Comparison of ENCODE assay signal across 9 mouse cellular contexts in the genomic region with DNA sequence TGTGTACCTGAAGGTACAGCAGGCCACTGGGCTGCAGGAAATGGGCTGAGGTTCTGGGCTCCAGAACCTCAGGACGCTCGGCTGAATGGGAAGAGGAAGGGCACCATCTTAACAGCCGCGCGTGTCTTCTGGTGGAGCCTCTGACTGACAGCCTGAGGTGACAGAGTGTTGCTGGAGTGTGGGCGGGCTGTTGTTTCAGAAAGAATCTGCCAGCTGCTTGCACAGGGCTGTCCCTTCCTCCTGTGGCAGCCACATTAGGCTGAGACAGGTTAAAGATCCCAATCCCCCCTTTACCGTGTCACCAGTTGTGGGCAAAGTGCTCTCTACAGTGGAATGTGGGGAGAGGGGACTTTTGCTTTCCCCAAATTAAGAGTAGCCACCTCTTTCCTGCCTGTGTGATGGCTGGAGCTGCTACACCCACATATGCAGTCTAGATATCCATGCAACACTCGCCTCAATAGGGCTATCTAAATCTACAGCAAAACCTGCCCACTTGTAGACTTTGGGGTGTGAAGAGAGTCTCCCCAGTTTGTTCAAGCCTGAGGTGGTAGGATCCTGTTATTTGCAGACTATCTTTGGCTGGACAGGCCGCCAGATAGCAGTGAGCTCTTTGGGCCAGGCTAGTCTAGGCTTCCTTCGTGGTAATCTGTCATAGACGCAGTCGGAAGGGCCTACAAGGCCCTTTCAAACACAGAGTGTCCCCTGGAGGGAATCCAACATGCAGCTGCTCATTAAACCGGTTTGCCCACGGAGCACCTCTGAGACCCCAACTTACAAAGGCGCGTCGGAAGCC. TPM values are rescaled to one million over a fixed set of nuclear protein-coding genes. Genes with fewer than 3 reads are reported as not detected.
A peak's percentile ranks its signal among the peaks of the same experiment; 100 is the strongest.
DNase-seq lines count a peak whose midpoint lies in the region; ATAC-seq and TF ChIP-seq lines count a peak whose summit lies in the region.
"Had no signal": no experiment of that assay in that cellular context is flagged by ENCODE, and none has a peak within 500 bp of the region (broad histone marks: within the 10 kb centered on the region; RNA-seq: fewer than 3 reads in every experiment).

No protein-coding gene starts in this region.

- peak overlapping the region; percentile 80 for H3K9ac ChIP-seq in heart, embryonic 12.5 days
- H3K9ac ChIP-seq in heart, embryonic 15.5 days: peak overlapping the region; percentile 60
- no peak overlapping the region for H3K9ac ChIP-seq in limb, embryonic 11.5 days (ENCODE audit: low read length)

- H3K9me3 ChIP-seq in heart, embryonic 12.5 days (replicated peaks): no peaks in the 10 kb centered on the region
- H3K9me3 ChIP-seq in heart, embryonic 15.5 days (replicated peaks): no peaks in the 10 kb centered on the region
- H3K9me3 ChIP-seq in limb, embryonic 11.5 days (ENCODE audit: control insufficient read depth, low read length): no peaks in the 10 kb centered on the region

- H3ac ChIP-seq in myocyte (ENCODE audit: control insufficient read depth, insufficient read length): no peak overlapping the region

- peaks cover 32% of the 10 kb centered on the region for H3K36me3 ChIP-seq in heart, embryonic 12.5 days
- peaks cover 17% of the 10 kb centered on the region for H3K36me3 ChIP-seq in heart, embryonic 15.5 days
- H3K36me3 ChIP-seq in limb, embryonic 11.5 days (ENCODE audit: control insufficient read depth, insufficient read depth, low read length): peaks cover 21% of the 10 kb centered on the region
- peaks cover 2% of the 10 kb centered on the region for H3K36me3 ChIP-seq in myocyte (ENCODE audit: control insufficient read depth, insufficient read depth)

- no peak for DNase-seq in heart, postnatal 4 days
- peak; percentile 15 for DNase-seq in brain, embryonic 14.5 days (ENCODE audit: low read depth)
- no peak for DNase-seq in limb, embryonic 11.5 days (ENCODE audit: low spot score)
- DNase-seq in cerebellum, postnatal 36 days: no peak
- DNase-seq in right cerebral cortex, postnatal 4 days: no peak

- peak overlapping the region; percentile 56 for H3K4me3 ChIP-seq in heart, embryonic 12.5 days
- H3K4me3 ChIP-seq in heart, embryonic 15.5 days: peak overlapping the region; percentile 61
- H3K4me3 ChIP-seq in limb, embryonic 11.5 days (ENCODE audit: low read depth, low read length): no peak overlapping the region
- no peak overlapping the region for H3K4me3 ChIP-seq in myocyte

- WGBS in heart, embryonic 12.5 days: 14% methylated on average over 17 of the region's 17 CpGs
- 26% methylated on average over 17 of the region's 17 CpGs for WGBS in heart, embryonic 15.5 days
- WGBS in limb, embryonic 11.5 days: 39% methylated on average over 17 of the region's 17 CpGs

- TF ChIP-seq POLR2A in brain, embryonic 14.5 days (IDR thresholded peaks at IDR 0.05; ENCODE audit: borderline replicate concordance, extremely low read depth, insufficient read depth, insufficient read length, poor library complexity, severe bottlenecking): no peak
- no peak for TF ChIP-seq POLR2A in myocyte (IDR thresholded peaks at IDR 0.05; ENCODE audit: insufficient read length, low read depth)

- peaks cover 5% of the 10 kb centered on the region; the same call in 1 of the 2 replicates for H3K27me3 ChIP-seq in heart, embryonic 12.5 days (replicated peaks)
- peaks cover 14% of the 10 kb centered on the region; the same call in 1 of the 2 replicates for H3K27me3 ChIP-seq in heart, embryonic 15.5 days
- peaks cover 26% of the 10 kb centered on the region for H3K27me3 ChIP-seq in limb, embryonic 11.5 days (ENCODE audit: control insufficient read depth, insufficient read depth, low read length)
- peaks cover 18% of the 10 kb centered on the region for H3K27me3 ChIP-seq in myocyte (ENCODE audit: control insufficient read depth, insufficient read depth, insufficient read length)

- TF ChIP-seq CTCF in brain, embryonic 14.5 days (IDR thresholded peaks at IDR 0.05; ENCODE audit: borderline replicate concordance, extremely low read depth, insufficient read depth, insufficient read length): no peak

- ATAC-seq in heart, embryonic 12.5 days (ENCODE audit: insufficient number of reproducible peaks, low FRiP score): no peak
- ATAC-seq in heart, embryonic 15.5 days (replicated peaks; ENCODE audit: insufficient number of reproducible peaks, insufficient read depth, low FRiP score, low read depth): no peak
- ATAC-seq in limb, embryonic 11.5 days (ENCODE audit: insufficient number of reproducible peaks, low FRiP score, low TSS enrichment, low read depth): no peak

- H3K79me2 ChIP-seq in myocyte (ENCODE audit: control insufficient read depth, insufficient read depth): no peaks in the 10 kb centered on the region

- peak overlapping the region; percentile 87 for H3K4me2 ChIP-seq in heart, embryonic 12.5 days
- H3K4me2 ChIP-seq in heart, embryonic 15.5 days: peak overlapping the region; percentile 92
- peak overlapping the region; percentile 45; the same call in 1 of the 2 replicates for H3K4me2 ChIP-seq in limb, embryonic 11.5 days (ENCODE audit: low read depth, severe bottlenecking)
- H3K4me2 ChIP-seq in myocyte (ENCODE audit: low read depth): peak overlapping the region; percentile 48

- H3K27ac ChIP-seq in heart, embryonic 12.5 days (ENCODE audit: poor library complexity, severe bottlenecking): peak overlapping the region; percentile 71
- peak overlapping the region; percentile 75 for H3K27ac ChIP-seq in heart, embryonic 15.5 days
- no peak overlapping the region for H3K27ac ChIP-seq in limb, embryonic 11.5 days (replicated peaks; ENCODE audit: low read depth, low read length)

- peaks cover 47% of the 10 kb centered on the region for H3K4me1 ChIP-seq in heart, embryonic 12.5 days (replicated peaks)
- peaks cover 49% of the 10 kb centered on the region for H3K4me1 ChIP-seq in heart, embryonic 15.5 days (replicated peaks)
- peaks cover 8% of the 10 kb centered on the region for H3K4me1 ChIP-seq in limb, embryonic 11.5 days (ENCODE audit: control insufficient read depth, insufficient read depth, low read length)

TF ChIP-seq in myocyte, 11 proteins besides CTCF, POLR2A, EP300 and RAD21:
- TF ChIP-seq MYOD1 (IDR thresholded peaks at IDR 0.05; ENCODE audit: control insufficient read depth in 1 of 3, insufficient read length in 2 of 3, low read depth in 2 of 3): peak in 1 of 3 experiments; percentile 31
- no peak for TF ChIP-seq REST (IDR thresholded peaks at IDR 0.05; ENCODE audit: insufficient read depth, insufficient read length)
TF ChIP-seq in myocyte: peak in this region for 1.

RNA-seq across cellular contexts. Expression of gene Smim1, which starts 1.1 kb away (rescaled TPM):
- 64.6 and 77.0 TPM in 2 replicates for polyA plus RNA-seq in heart, embryonic 12.5 days (2016; fragmentation: Nextera tagmentation; extraction: Ambion mirVana)
- total RNA-seq in heart, postnatal 4 days (2021): 10 to 100 TPM; 11.7 to 14.8 TPM
- polyA plus RNA-seq in brain, embryonic 14.5 days (2012; rRNA removed): 7.0 and 8.4 TPM in 2 replicates
- polyA plus RNA-seq in heart, embryonic 15.5 days (2015; fragmentation: Nextera tagmentation; extraction: Ambion mirVana): 41.4 and 52.6 TPM in 2 replicates
- 9.1 and 9.6 TPM in 2 replicates for polyA plus RNA-seq in limb, embryonic 11.5 days (2014; fragmentation: Nextera tagmentation; extraction: Ambion mirVana)
- polyA plus RNA-seq in myocyte (2012; fragmentation: generic; extraction: Trizol): 9.5 TPM

RNA-seq across cellular contexts. Expression of gene Lrrc47, which starts 13.4 kb away (rescaled TPM):
- 21.8 and 27.2 TPM in 2 replicates for polyA plus RNA-seq in heart, embryonic 12.5 days (2016; fragmentation: Nextera tagmentation; extraction: Ambion mirVana)
- 10 to 100 TPM; 45.8 to 46.7 TPM for total RNA-seq in heart, postnatal 4 days (2021)
- polyA plus RNA-seq in brain, embryonic 14.5 days (2012; rRNA removed): 69.7 and 72.3 TPM in 2 replicates
- 13.4 and 20.9 TPM in 2 replicates for polyA plus RNA-seq in heart, embryonic 15.5 days (2015; fragmentation: Nextera tagmentation; extraction: Ambion mirVana)
- 14.9 and 16.0 TPM in 2 replicates for polyA plus RNA-seq in limb, embryonic 11.5 days (2014; fragmentation: Nextera tagmentation; extraction: Ambion mirVana)
- 42.5 TPM for polyA plus RNA-seq in myocyte (2012; fragmentation: generic; extraction: Trizol)

RNA-seq across cellular contexts. Expression of gene Ccdc27, which starts 17.6 kb away (rescaled TPM):
- polyA plus RNA-seq in heart, embryonic 12.5 days (2016; fragmentation: Nextera tagmentation; extraction: Ambion mirVana): 0.09 and 0.10 TPM in 2 replicates
- total RNA-seq in heart, postnatal 4 days (2021): not detected
- not detected in 2 replicates for polyA plus RNA-seq in brain, embryonic 14.5 days (2012; rRNA removed)
- polyA plus RNA-seq in heart, embryonic 15.5 days (2015; fragmentation: Nextera tagmentation; extraction: Ambion mirVana): not detected in 2 replicates
- not detected in 2 replicates for polyA plus RNA-seq in limb, embryonic 11.5 days (2014; fragmentation: Nextera tagmentation; extraction: Ambion mirVana)
- not detected for polyA plus RNA-seq in myocyte (2012; fragmentation: generic; extraction: Trizol)
- total RNA-seq: left cerebral cortex, postnatal 36 days had no signal

RNA-seq across cellular contexts. Expression of gene Cep104, which starts 49.9 kb away (rescaled TPM):
- polyA plus RNA-seq in heart, embryonic 12.5 days (2016; fragmentation: Nextera tagmentation; extraction: Ambion mirVana): 17.3 and 18.0 TPM in 2 replicates
- 10 to 100 TPM; 24.1 to 26.4 TPM for total RNA-seq in heart, postnatal 4 days (2021)
- polyA plus RNA-seq in brain, embryonic 14.5 days (2012; rRNA removed): 14.3 and 19.1 TPM in 2 replicates
- polyA plus RNA-seq in heart, embryonic 15.5 days (2015; fragmentation: Nextera tagmentation; extraction: Ambion mirVana): 11.6 and 16.2 TPM in 2 replicates
- polyA plus RNA-seq in limb, embryonic 11.5 days (2014; fragmentation: Nextera tagmentation; extraction: Ambion mirVana): 19.3 and 19.7 TPM in 2 replicates
- 21.7 TPM for polyA plus RNA-seq in myocyte (2012; fragmentation: generic; extraction: Trizol)

RNA-seq across cellular contexts. Expression of gene Dffb, which starts 50.0 kb away (rescaled TPM):
- polyA plus RNA-seq in heart, embryonic 12.5 days (2016; fragmentation: Nextera tagmentation; extraction: Ambion mirVana): 5.6 and 6.5 TPM in 2 replicates
- total RNA-seq in heart, postnatal 4 days (2021): 1 to 10 TPM; 5.8 to 6.2 TPM
- polyA plus RNA-seq in brain, embryonic 14.5 days (2012; rRNA removed): 18.6 and 23.1 TPM in 2 replicates
- 5.5 and 8.5 TPM in 2 replicates for polyA plus RNA-seq in heart, embryonic 15.5 days (2015; fragmentation: Nextera tagmentation; extraction: Ambion mirVana)
- polyA plus RNA-seq in limb, embryonic 11.5 days (2014; fragmentation: Nextera tagmentation; extraction: Ambion mirVana): 12.8 and 14.1 TPM in 2 replicates
- polyA plus RNA-seq in myocyte (2012; fragmentation: generic; extraction: Trizol): 2.5 TPM

Comparison
In these comparisons a context has a peak if more than half of its experiments do, and no peak if none do; other contexts are left out.
1. H3K4me3 ChIP-seq: peak in heart, embryonic 12.5 days (single experiment) and heart, embryonic 15.5 days (single experiment); none in limb, embryonic 11.5 days (single experiment) and myocyte (single experiment).
2. Peak in every context shown above with its lines, with median percentiles within 50 percentile points of each other: H3K4me2 ChIP-seq.